Mouse (Mus musculus): ENCODE data around the gene Csnk2b. TPM values are rescaled to one million over a fixed set of nuclear protein-coding genes. Genes with fewer than 3 reads are reported as not detected.

Gene Csnk2b
- polyA plus RNA-seq, 1 experiment = 515 TPM

GRCm38 (mm10) chr17:35153931-35154330 lies 32.1 kb upstream of the Csnk2b start:
- Histone ChIP-seq H3K4me1 (replicated peaks; ENCODE audit: control insufficient read depth, insufficient read depth, low read length) (no peaks in the 10 kb centered on the region), H3K36me3 (ENCODE audit: control insufficient read depth, insufficient read depth, low read length) (peaks cover 97% of the 10 kb centered on the region), H3K27me3 (ENCODE audit: control insufficient read depth, insufficient read depth, low read length) (no peaks in the 10 kb centered on the region), H3K4me3 (ENCODE audit: control insufficient read depth, insufficient read depth, low read length) (no peak overlapping the region), H3K27ac (ENCODE audit: control insufficient read depth, insufficient read depth, low read length) (no peak overlapping the region)
- 94% methylated on average over 4 of the region's 4 CpGs for WGBS
- TF ChIP-seq CTCF (IDR thresholded peaks at IDR 0.05; ENCODE audit: borderline replicate concordance, control insufficient read depth, extremely low read depth, insufficient read depth, low read length, poor library complexity) = no peak
- TF ChIP-seq POLR2A (IDR thresholded peaks at IDR 0.05; ENCODE audit: control insufficient read depth, extremely low read depth, insufficient read depth, low read length, poor library complexity) = no peak
- no peak for DNase-seq

GRCm38 (mm10) chr17:35153077-35153476 lies 31.2 kb upstream of the Csnk2b start:
- Histone ChIP-seq H3K27ac (ENCODE audit: control insufficient read depth, insufficient read depth, low read length) (no peak overlapping the region), H3K4me3 (ENCODE audit: control insufficient read depth, insufficient read depth, low read length) (no peak overlapping the region), H3K36me3 (ENCODE audit: control insufficient read depth, insufficient read depth, low read length) (peaks cover 95% of the 10 kb centered on the region), H3K27me3 (ENCODE audit: control insufficient read depth, insufficient read depth, low read length) (no peaks in the 10 kb centered on the region), H3K4me1 (replicated peaks; ENCODE audit: control insufficient read depth, insufficient read depth, low read length) (no peaks in the 10 kb centered on the region)
- 95% methylated on average over 9 of the region's 9 CpGs for WGBS
- no peak for DNase-seq
- TF ChIP-seq POLR2A (IDR thresholded peaks at IDR 0.05; ENCODE audit: control insufficient read depth, extremely low read depth, insufficient read depth, low read length, poor library complexity) (no peak), CTCF (IDR thresholded peaks at IDR 0.05; ENCODE audit: borderline replicate concordance, control insufficient read depth, extremely low read depth, insufficient read depth, low read length, poor library complexity) (no peak)

GRCm38 (mm10) chr17:35152121-35152520 lies 30.3 kb upstream of the Csnk2b start:
- Histone ChIP-seq H3K27me3 (ENCODE audit: control insufficient read depth, insufficient read depth, low read length) (no peaks in the 10 kb centered on the region), H3K4me3 (ENCODE audit: control insufficient read depth, insufficient read depth, low read length) (no peak overlapping the region), H3K36me3 (ENCODE audit: control insufficient read depth, insufficient read depth, low read length) (peaks cover 91% of the 10 kb centered on the region), H3K27ac (ENCODE audit: control insufficient read depth, insufficient read depth, low read length) (no peak overlapping the region), H3K4me1 (replicated peaks; ENCODE audit: control insufficient read depth, insufficient read depth, low read length) (no peaks in the 10 kb centered on the region)
- 97% methylated on average over 4 of the region's 4 CpGs for WGBS
- no peak for DNase-seq
- TF ChIP-seq CTCF (IDR thresholded peaks at IDR 0.05; ENCODE audit: borderline replicate concordance, control insufficient read depth, extremely low read depth, insufficient read depth, low read length, poor library complexity) (no peak), POLR2A (IDR thresholded peaks at IDR 0.05; ENCODE audit: control insufficient read depth, extremely low read depth, insufficient read depth, low read length, poor library complexity) (no peak)

GRCm38 (mm10) chr17:35147922-35148639 lies 26.2 kb upstream of the Csnk2b start:
- no peak overlapping the region for H3K4me3 ChIP-seq (ENCODE audit: control insufficient read depth, insufficient read depth, low read length)
- H3K4me1 ChIP-seq (replicated peaks; ENCODE audit: control insufficient read depth, insufficient read depth, low read length) = no peaks in the 10 kb centered on the region
- H3K27me3 ChIP-seq (ENCODE audit: control insufficient read depth, insufficient read depth, low read length) = no peaks in the 10 kb centered on the region
- no peak for DNase-seq
- 77% methylated on average over 5 of the region's 5 CpGs for WGBS
- no peak overlapping the region for H3K27ac ChIP-seq (ENCODE audit: control insufficient read depth, insufficient read depth, low read length)
- H3K36me3 ChIP-seq (ENCODE audit: control insufficient read depth, insufficient read depth, low read length) = peaks cover 91% of the 10 kb centered on the region
- no peak for TF ChIP-seq CTCF (IDR thresholded peaks at IDR 0.05; ENCODE audit: borderline replicate concordance, control insufficient read depth, extremely low read depth, insufficient read depth, low read length, poor library complexity)
- TF ChIP-seq POLR2A (IDR thresholded peaks at IDR 0.05; ENCODE audit: control insufficient read depth, extremely low read depth, insufficient read depth, low read length, poor library complexity) = no peak

- H3K36me3 ChIP-seq (ENCODE audit: control insufficient read depth, insufficient read depth, low read length) = peaks cover 91% of the 10 kb centered on the region
- 86% methylated on average over 3 of the region's 3 CpGs for WGBS
- no peak overlapping the region for H3K27ac ChIP-seq (ENCODE audit: control insufficient read depth, insufficient read depth, low read length)
- DNase-seq = no peak
- no peaks in the 10 kb centered on the region for H3K4me1 ChIP-seq (replicated peaks; ENCODE audit: control insufficient read depth, insufficient read depth, low read length)
- TF ChIP-seq POLR2A (IDR thresholded peaks at IDR 0.05; ENCODE audit: control insufficient read depth, extremely low read depth, insufficient read depth, low read length, poor library complexity) (no peak), CTCF (IDR thresholded peaks at IDR 0.05; ENCODE audit: borderline replicate concordance, control insufficient read depth, extremely low read depth, insufficient read depth, low read length, poor library complexity) (no peak)
- H3K4me3 ChIP-seq (ENCODE audit: control insufficient read depth, insufficient read depth, low read length) = no peak overlapping the region
- no peaks in the 10 kb centered on the region for H3K27me3 ChIP-seq (ENCODE audit: control insufficient read depth, insufficient read depth, low read length)
Observed at GRCm38 (mm10) chr17:35147348-35147747, 25.5 kb upstream of the Csnk2b start.

- Histone ChIP-seq H3K36me3 (ENCODE audit: control insufficient read depth, insufficient read depth, low read length) (peaks cover 91% of the 10 kb centered on the region), H3K4me1 (replicated peaks; ENCODE audit: control insufficient read depth, insufficient read depth, low read length) (no peaks in the 10 kb centered on the region), H3K27ac (ENCODE audit: control insufficient read depth, insufficient read depth, low read length) (no peak overlapping the region), H3K27me3 (ENCODE audit: control insufficient read depth, insufficient read depth, low read length) (no peaks in the 10 kb centered on the region), H3K4me3 (ENCODE audit: control insufficient read depth, insufficient read depth, low read length) (no peak overlapping the region)
- TF ChIP-seq POLR2A (IDR thresholded peaks at IDR 0.05; ENCODE audit: control insufficient read depth, extremely low read depth, insufficient read depth, low read length, poor library complexity) = no peak
- no peak for TF ChIP-seq CTCF (IDR thresholded peaks at IDR 0.05; ENCODE audit: borderline replicate concordance, control insufficient read depth, extremely low read depth, insufficient read depth, low read length, poor library complexity)
- DNase-seq = no peak
- WGBS = 92% methylated on average over 5 of the region's 5 CpGs
Observed at GRCm38 (mm10) chr17:35146139-35146538, 24.3 kb upstream of the Csnk2b start.
